Mouse (Mus musculus) stomach, postnatal 0 days (tissue): ENCODE measurements around the gene Ctnnd2. TPM values are rescaled to one million over a fixed set of nuclear protein-coding genes. Genes with fewer than 3 reads are reported as not detected.

ENCODE experiments used
- ATAC-seq: fragments of 200-750 bp; cut with Nextera tagmentation; 2 replicates; pipeline ENCODE4 v1.8.0; 2017; ENCODE audit not compliant: low FRiP score, low TSS enrichment
- DNase-seq: peaks from one replicate; pipeline ENCODE4 v3.0.0-alpha.2; 2016; ENCODE audit warnings: low spot score
- H3K27ac ChIP-seq: fragments of 300-500 bp; sonication (generic); replicated peaks from 2 replicates; pipeline ENCODE4 v1.5.1; 2014; ENCODE audit warnings: mild to moderate bottlenecking, control low read depth
- H3K27me3 ChIP-seq: fragments of 300-500 bp; sonication (generic); 2 replicates; pipeline ENCODE4 v1.6.1; 2014; ENCODE audit warnings: low read length; ENCODE audit not compliant: control insufficient read depth, insufficient read depth
- H3K36me3 ChIP-seq: fragments of 300-500 bp; sonication (generic); 2 replicates; pipeline ENCODE4 v1.6.1; 2014; ENCODE audit warnings: low read length, mixed read lengths; ENCODE audit not compliant: control insufficient read depth, insufficient read depth
- H3K4me1 ChIP-seq: fragments of 300-500 bp; sonication (generic); replicated peaks from 2 replicates; pipeline ENCODE4 v1.6.1; 2014; ENCODE audit warnings: antibody characterized with exemption; ENCODE audit not compliant: control insufficient read depth, insufficient read depth
- H3K4me2 ChIP-seq: fragments of 300-500 bp; sonication (generic); replicated peaks from 2 replicates; pipeline ENCODE4 v1.6.1; 2014; ENCODE audit warnings: low read depth, mild to moderate bottlenecking, control low read depth, moderate library complexity
- H3K4me3 ChIP-seq: fragments of 300-500 bp; sonication (generic); 2 replicates; pipeline ENCODE4 v1.5.1; 2014; ENCODE audit warnings: low read depth, low read length, control low read depth
- H3K9ac ChIP-seq: fragments of 300-500 bp; sonication (generic); 2 replicates; pipeline ENCODE4 v1.6.1; 2014; ENCODE audit warnings: mild to moderate bottlenecking, low read length, control low read depth, mixed read lengths
- H3K9me3 ChIP-seq: fragments of 300-500 bp; sonication (generic); 2 replicates; pipeline ENCODE4 v1.6.1; 2016; ENCODE audit warnings: low read length; ENCODE audit not compliant: control insufficient read depth
- CTCF ChIP-seq: IDR thresholded peaks from 2 replicates; pipeline ENCODE4 v1.5.1; 2016; ENCODE audit warnings: antibody characterized with exemption, low read depth, mild to moderate bottlenecking, moderate library complexity
- EP300 ChIP-seq: optimal IDR thresholded peaks from 2 replicates; pipeline ENCODE3; 2016; ENCODE audit warnings: antibody characterized with exemption
- WGBS: fragments of 180-500 bp; shearing (Covaris S2); extraction: QIAGEN DNeasy Blood & Tissue Kit; methylation state at CpG from one replicate; pipeline ENCODE4 v1.1.7; 2014; 5-methylcytosine and 5-hydroxymethylcytosine counted together
- polyA plus RNA-seq: library from polyadenylated mRNA; unstranded; fragments of >200 nt; fragmentation: Nextera tagmentation; extraction: Ambion mirVana; gene quantifications from 2 replicates; pipeline ENCODE4 v1.2.1, GENCODE M21; 2015

Ctnnd2 gene
- polyA plus RNA-seq, 1 experiment from 2014 or later, result 0.53 TPM

DNA sequence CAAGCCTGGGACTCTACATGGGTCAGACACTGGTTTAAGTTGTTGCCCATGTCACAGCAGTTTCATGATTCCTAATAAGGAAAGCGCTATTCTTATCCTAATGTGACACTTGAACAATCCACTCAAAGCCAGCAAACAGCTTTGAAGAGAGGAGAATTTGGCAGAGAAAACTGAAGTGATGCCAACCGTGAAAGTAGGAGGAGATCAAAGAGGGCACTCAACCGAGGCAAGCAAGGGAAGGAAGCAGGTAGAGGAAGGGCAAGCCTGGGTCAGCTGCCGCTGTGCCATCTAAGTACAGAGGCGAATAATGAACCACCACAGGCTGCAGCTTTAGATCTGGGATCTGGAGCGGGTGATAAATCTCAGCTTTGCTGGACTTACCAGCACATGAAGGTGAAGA is 528.4 kb downstream of the Ctnnd2 start:
- no peak for ATAC-seq
- WGBS, result 73% methylated on average over 6 of the region's 6 CpGs

GRCm38 (mm10) chr15:30701592-30701991 is 529.2 kb downstream of the Ctnnd2 start:
- no peak for DNase-seq
- H3K4me3 ChIP-seq, result no peak overlapping the region
- TF ChIP-seq EP300, result no peak
- TF ChIP-seq CTCF, result no peak
- no peak overlapping the region for H3K4me2 ChIP-seq
- no peaks in the 10 kb centered on the region for H3K4me1 ChIP-seq
- ATAC-seq, result no peak
- H3K9me3 ChIP-seq, result no peaks in the 10 kb centered on the region
- H3K9ac ChIP-seq, result no peak overlapping the region
- WGBS, result 72% methylated on average over 5 of the region's 5 CpGs
- no peaks in the 10 kb centered on the region for H3K27me3 ChIP-seq
- H3K27ac ChIP-seq, result no peak overlapping the region
- H3K36me3 ChIP-seq, result no peaks in the 10 kb centered on the region

More for the DNA sequence above, 528.4 kb downstream of the Ctnnd2 start:
- no peaks in the 10 kb centered on the region for H3K4me1 ChIP-seq
- H3K9me3 ChIP-seq, result no peaks in the 10 kb centered on the region
- no peak overlapping the region for H3K4me2 ChIP-seq
- H3K27me3 ChIP-seq, result no peaks in the 10 kb centered on the region
- no peak overlapping the region for H3K9ac ChIP-seq
- no peak for TF ChIP-seq CTCF
- TF ChIP-seq EP300, result no peak
- no peak for DNase-seq
- H3K4me3 ChIP-seq, result no peak overlapping the region
- no peaks in the 10 kb centered on the region for H3K36me3 ChIP-seq
- no peak overlapping the region for H3K27ac ChIP-seq

DNA sequence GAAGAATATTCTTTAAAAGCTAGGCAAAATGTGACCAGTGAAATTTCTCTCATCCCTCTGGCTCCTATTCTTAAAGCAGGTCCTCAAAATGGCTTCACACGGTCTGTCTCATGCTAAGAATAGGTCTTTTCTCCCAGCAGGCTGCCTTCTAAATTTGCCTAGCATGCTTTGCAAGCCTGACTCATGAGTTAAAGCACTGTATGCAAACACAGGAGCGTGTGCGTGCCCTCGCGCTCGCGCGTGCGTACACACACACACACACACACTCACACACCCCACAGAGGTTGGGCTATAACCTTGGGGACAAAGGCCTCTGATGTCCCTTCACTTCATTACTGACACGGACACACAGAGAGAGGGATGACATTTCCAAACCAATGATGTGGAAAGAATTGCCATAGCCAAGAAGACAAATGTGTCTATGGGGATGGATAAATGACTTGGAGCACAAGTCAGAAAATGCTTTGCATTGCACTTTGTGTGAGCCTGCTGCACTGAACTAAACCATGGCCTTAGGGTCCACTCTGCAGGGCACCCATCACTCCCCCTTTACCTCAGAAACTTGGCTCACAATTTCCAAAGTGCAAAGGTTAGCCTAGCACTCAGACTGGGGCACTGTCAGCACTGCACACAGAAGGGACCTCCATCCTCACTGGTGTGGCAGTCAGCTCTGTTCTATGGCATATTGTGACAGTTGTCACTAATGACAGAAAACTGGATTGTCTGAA is 536.8 kb downstream of the Ctnnd2 start:
- no peak for TF ChIP-seq EP300
- no peak for TF ChIP-seq CTCF
- no peak for ATAC-seq

DNA sequence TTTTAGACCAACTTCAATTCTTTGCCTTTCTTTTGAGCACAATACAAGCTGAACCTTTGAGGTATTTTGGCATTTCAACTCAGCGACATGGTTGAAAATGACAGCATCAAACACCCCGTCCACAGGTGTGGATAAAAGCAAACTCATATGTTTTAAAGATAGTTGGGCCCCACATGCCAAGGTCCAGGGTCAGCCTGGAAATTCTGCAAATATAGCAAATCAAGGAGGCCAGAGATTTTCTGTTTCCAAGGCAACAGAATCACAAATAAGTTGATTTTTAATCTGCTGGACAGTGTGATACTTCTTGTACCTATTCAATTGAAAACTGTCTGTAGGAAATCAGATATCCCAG is 537.3 kb downstream of the Ctnnd2 start:
- TF ChIP-seq EP300 (no peak), CTCF (no peak)
- DNase-seq (no peak), ATAC-seq (no peak)
- no peak overlapping the region for H3K9ac ChIP-seq
- WGBS, result 53% methylated on average over 2 of the region's 2 CpGs
- no peak overlapping the region for H3K4me3 ChIP-seq
- no peak overlapping the region for H3K27ac ChIP-seq
- H3K9me3 ChIP-seq, result no peaks in the 10 kb centered on the region
- no peak overlapping the region for H3K4me2 ChIP-seq
- no peaks in the 10 kb centered on the region for H3K4me1 ChIP-seq
- H3K27me3 ChIP-seq, result no peaks in the 10 kb centered on the region
- H3K36me3 ChIP-seq, result no peaks in the 10 kb centered on the region

More for the DNA sequence above, 536.8 kb downstream of the Ctnnd2 start:
- Histone ChIP-seq H3K27me3 (no peaks in the 10 kb centered on the region), H3K9me3 (no peaks in the 10 kb centered on the region), H3K4me3 (no peak overlapping the region), H3K9ac (no peak overlapping the region), H3K36me3 (no peaks in the 10 kb centered on the region), H3K4me2 (no peak overlapping the region), H3K27ac (no peak overlapping the region), H3K4me1 (no peaks in the 10 kb centered on the region)
- no peak for DNase-seq
- WGBS, result 84% methylated on average over 10 of the region's 10 CpGs

DNA sequence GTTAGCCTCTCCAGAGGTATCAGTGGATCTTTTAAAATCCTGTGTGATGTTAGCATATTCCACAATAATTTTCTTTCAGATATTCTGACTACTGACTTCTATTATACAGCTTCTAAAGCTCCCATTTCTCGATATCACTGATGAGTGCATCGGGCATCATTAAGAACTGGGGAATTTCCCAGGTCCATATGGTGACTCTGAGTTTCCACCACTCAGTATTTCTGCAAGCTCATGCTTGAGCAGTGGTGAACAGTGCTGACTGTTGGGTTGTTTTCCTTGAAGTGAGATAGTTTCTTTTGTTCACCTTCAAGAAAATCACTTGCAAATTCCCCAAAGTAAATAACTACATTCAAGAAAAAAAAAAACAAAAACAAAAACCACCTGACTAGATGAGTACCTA is 542.4 kb downstream of the Ctnnd2 start:
- no peaks in the 10 kb centered on the region for H3K27me3 ChIP-seq
- ATAC-seq (no peak), DNase-seq (no peak)
- no peaks in the 10 kb centered on the region for H3K36me3 ChIP-seq
- WGBS, result 91% methylated on average over 2 of the region's 2 CpGs
- H3K9me3 ChIP-seq, result no peaks in the 10 kb centered on the region
- H3K4me1 ChIP-seq, result no peaks in the 10 kb centered on the region
- no peak overlapping the region for H3K4me3 ChIP-seq
- no peak overlapping the region for H3K27ac ChIP-seq
- H3K4me2 ChIP-seq, result no peak overlapping the region
- H3K9ac ChIP-seq, result no peak overlapping the region
- no peak for TF ChIP-seq EP300
- TF ChIP-seq CTCF, result no peak

- no peak overlapping the region for H3K4me2 ChIP-seq
- DNase-seq (no peak), ATAC-seq (no peak)
- TF ChIP-seq CTCF (no peak), EP300 (no peak)
- no peaks in the 10 kb centered on the region for H3K9me3 ChIP-seq
- H3K27ac ChIP-seq, result no peak overlapping the region
- H3K36me3 ChIP-seq, result no peaks in the 10 kb centered on the region
- 73% methylated on average over 3 of the region's 3 CpGs for WGBS
- H3K4me3 ChIP-seq, result no peak overlapping the region
- no peak overlapping the region for H3K9ac ChIP-seq
- no peaks in the 10 kb centered on the region for H3K4me1 ChIP-seq
- no peaks in the 10 kb centered on the region for H3K27me3 ChIP-seq
Measured at GRCm38 (mm10) chr15:30718811-30719210, 546.4 kb downstream of the Ctnnd2 start.
